Mouse (Mus musculus): ENCODE measurements around the gene Hacl1.
"Not testable (repeated sequence)": the region's sequence is repeated elsewhere in the genome, so short reads cannot be mapped to it uniquely, and the experiment has no call there.

The Hacl1 gene

GRCm38 (mm10) chr14:31641506-31642155 lies 545 bp upstream of the Hacl1 start:
- no peak for DNase-seq (ENCODE audit: low read depth in 1 of 2, low spot score in 2 of 2)

GRCm38 (mm10) chr14:31640346-31640889 lies 668 bp downstream of the Hacl1 start, which contains the start of gene Gm49387:
Gm49387 (minus strand) TSS chr14:31640878.
- no peak for DNase-seq (ENCODE audit: low read depth in 1 of 2, low spot score in 2 of 2)

- no peak for DNase-seq (ENCODE audit: low read depth in 1 of 2, low spot score in 2 of 2)
Measured at GRCm38 (mm10) chr14:31630677-31631076, 10.4 kb downstream of the Hacl1 start.

GRCm38 (mm10) chr14:31622748-31623147 lies 18.3 kb downstream of the Hacl1 start:
- no peak for DNase-seq (ENCODE audit: low read depth in 1 of 2, low spot score in 2 of 2)

- DNase-seq (ENCODE audit: low read depth in 1 of 2, low spot score in 2 of 2) = no peak
Measured at GRCm38 (mm10) chr14:31620591-31621223, 20.4 kb downstream of the Hacl1 start.

- no peak for DNase-seq (ENCODE audit: low read depth in 1 of 2, low spot score in 2 of 2)
Measured at GRCm38 (mm10) chr14:31617997-31618396, 23.1 kb downstream of the Hacl1 start.

- DNase-seq (ENCODE audit: low read depth in 1 of 2, low spot score in 2 of 2) = no peak
Measured at GRCm38 (mm10) chr14:31617204-31617603, 23.9 kb downstream of the Hacl1 start.

GRCm38 (mm10) chr14:31613671-31614070 lies 27.4 kb downstream of the Hacl1 start:
- DNase-seq (ENCODE audit: low read depth in 1 of 2, low spot score in 2 of 2) = no peak

- DNase-seq (ENCODE audit: low read depth in 1 of 2, low spot score in 2 of 2) = no peak
Measured at GRCm38 (mm10) chr14:31611986-31612385, 29.1 kb downstream of the Hacl1 start.

- no peak for DNase-seq (ENCODE audit: low read depth in 1 of 2, low spot score in 2 of 2)
Measured at GRCm38 (mm10) chr14:31605514-31605913, 35.6 kb downstream of the Hacl1 start.

- no peak for DNase-seq (ENCODE audit: low read depth in 1 of 2, low spot score in 2 of 2)
Measured at GRCm38 (mm10) chr14:31604916-31605315, 36.2 kb downstream of the Hacl1 start.

GRCm38 (mm10) chr14:31602616-31602979 lies 38.5 kb downstream of the Hacl1 start:
- DNase-seq (ENCODE audit: low read depth in 1 of 2, low spot score in 2 of 2) = not testable (repeated sequence)

GRCm38 (mm10) chr14:31601908-31602615 lies 39.0 kb downstream of the Hacl1 start:
- no peak for DNase-seq (ENCODE audit: low read depth in 1 of 2, low spot score in 2 of 2)

GRCm38 (mm10) chr14:31597446-31597845 lies 43.6 kb downstream of the Hacl1 start:
- no peak for DNase-seq (ENCODE audit: low read depth in 1 of 2, low spot score in 2 of 2)

- peak; percentile 11 to 12 for DNase-seq (ENCODE audit: low read depth in 1 of 2, low spot score in 2 of 2)
Measured at GRCm38 (mm10) chr14:31596408-31596807, 44.7 kb downstream of the Hacl1 start.

GRCm38 (mm10) chr14:31594693-31595092 lies 46.4 kb downstream of the Hacl1 start:
- no peak for DNase-seq (ENCODE audit: low read depth in 1 of 2, low spot score in 2 of 2)

GRCm38 (mm10) chr14:31593036-31593435 lies 48.0 kb downstream of the Hacl1 start:
- DNase-seq (ENCODE audit: low read depth in 1 of 2, low spot score in 2 of 2) = no peak

- no peak for DNase-seq (ENCODE audit: low read depth in 1 of 2, low spot score in 2 of 2)
Measured at GRCm38 (mm10) chr14:31591243-31591642, 49.8 kb downstream of the Hacl1 start, which contains the start of gene Colq. Colq (minus strand) TSS chr14:31591343.

- no peak for DNase-seq (ENCODE audit: low read depth in 1 of 2, low spot score in 2 of 2)
Measured at GRCm38 (mm10) chr14:31586451-31586850, 54.6 kb downstream of the Hacl1 start.

GRCm38 (mm10) chr14:31583082-31583481 lies 58.0 kb downstream of the Hacl1 start:
- no peak for DNase-seq (ENCODE audit: low read depth in 1 of 2, low spot score in 2 of 2)

GRCm38 (mm10) chr14:31577966-31578735 lies 62.9 kb downstream of the Hacl1 start:
- DNase-seq (ENCODE audit: low read depth in 1 of 2, low spot score in 2 of 2) = no peak

Data from monocyte, adult 2 months (primary cell).